Mouse (Mus musculus) heart, embryonic 16.5 days (tissue): ENCODE data around the gene Dtymk. TPM values are rescaled to one million over a fixed set of nuclear protein-coding genes. Genes with fewer than 3 reads are reported as not detected.

Source experiments
- ATAC-seq: fragments of 200-750 bp; cut with Nextera tagmentation; replicated peaks from 2 replicates; pipeline ENCODE4 v1.8.0; 2017; ENCODE audit warnings: moderate number of reproducible peaks; ENCODE audit not compliant: insufficient read depth, low FRiP score; ENCODE audit errors: extremely low read depth
- H3K27ac ChIP-seq: fragments of 300-500 bp; sonication (generic); 2 replicates; pipeline ENCODE4 v1.5.1; 2014; ENCODE audit warnings: mild to moderate bottlenecking, low read length, control low read depth, moderate library complexity
- H3K27me3 ChIP-seq: fragments of 300-500 bp; sonication (generic); 2 replicates; pipeline ENCODE4 v1.6.1; 2014; ENCODE audit warnings: low read length, mixed read lengths; ENCODE audit not compliant: control insufficient read depth, insufficient read depth
- H3K36me3 ChIP-seq: fragments of 300-500 bp; sonication (generic); 2 replicates; pipeline ENCODE4 v1.6.1; 2014; ENCODE audit not compliant: control insufficient read depth, insufficient read depth
- H3K4me1 ChIP-seq: fragments of 300-500 bp; sonication (generic); 2 replicates; pipeline ENCODE4 v1.6.1; 2014; ENCODE audit warnings: low read length, mixed read lengths; ENCODE audit not compliant: control insufficient read depth, insufficient read depth
- H3K4me2 ChIP-seq: fragments of 300-500 bp; sonication (generic); 2 replicates; pipeline ENCODE4 v1.6.1; 2014; ENCODE audit warnings: low read depth, mild to moderate bottlenecking, control low read depth, low read length
- H3K4me3 ChIP-seq: fragments of 300-500 bp; sonication (generic); 2 replicates; pipeline ENCODE4 v1.5.1; 2014; ENCODE audit warnings: mild to moderate bottlenecking, control low read depth, low read length
- H3K9ac ChIP-seq: fragments of 300-500 bp; sonication (generic); 2 replicates; pipeline ENCODE4 v1.6.1; 2014; ENCODE audit warnings: low read length, control low read depth
- H3K9me3 ChIP-seq: fragments of 300-500 bp; sonication (generic); replicated peaks from 2 replicates; pipeline ENCODE4 v1.6.1; 2016; ENCODE audit warnings: low read length; ENCODE audit not compliant: control insufficient read depth
- WGBS: fragments of 180-500 bp; shearing (Covaris S2); extraction: QIAGEN DNeasy Blood & Tissue Kit; methylation state at CpG from one replicate; pipeline ENCODE4 v1.1.7; 2014; 5-methylcytosine and 5-hydroxymethylcytosine counted together
- polyA plus RNA-seq: library from polyadenylated mRNA; unstranded; fragments of >200 nt; fragmentation: Nextera tagmentation; extraction: Ambion mirVana; gene quantifications from 2 replicates; pipeline ENCODE4 v1.2.1, GENCODE M21; 2015

Gene Dtymk
- polyA plus RNA-seq, 1 experiment from 2014 or later: 172 TPM

GRCm38 (mm10) chr1:93826540-93826835, 24.8 kb upstream of the Dtymk start:
- H3K4me1 ChIP-seq: peaks cover 12% of the 10 kb centered on the region
- ATAC-seq: no peak
- H3K9me3 ChIP-seq: no peaks in the 10 kb centered on the region
- no peak overlapping the region for H3K4me2 ChIP-seq
- 89% methylated on average over 9 of the region's 9 CpGs for WGBS
- H3K9ac ChIP-seq: no peak overlapping the region
- H3K27me3 ChIP-seq: no peaks in the 10 kb centered on the region
- H3K27ac ChIP-seq: no peak overlapping the region
- H3K4me3 ChIP-seq: no peak overlapping the region
- H3K36me3 ChIP-seq: no peaks in the 10 kb centered on the region

GRCm38 (mm10) chr1:93825771-93826539, 24.2 kb upstream of the Dtymk start:
- Histone ChIP-seq H3K4me2 (peak overlapping the region; percentile 85), H3K9ac (peak overlapping the region; percentile 80), H3K36me3 (peaks cover 2% of the 10 kb centered on the region), H3K27ac (peak overlapping the region; percentile 91), H3K4me3 (peak overlapping the region; percentile 66), H3K4me1 (peaks cover 12% of the 10 kb centered on the region), H3K27me3 (no peaks in the 10 kb centered on the region), H3K9me3 (no peaks in the 10 kb centered on the region)
- 42% methylated on average over 27 of the region's 27 CpGs for WGBS
- no peak for ATAC-seq

- Histone ChIP-seq H3K27ac (peak overlapping the region; percentile 91), H3K36me3 (peaks cover 6% of the 10 kb centered on the region), H3K9me3 (no peaks in the 10 kb centered on the region), H3K4me2 (peak overlapping the region; percentile 85), H3K4me3 (peak overlapping the region; percentile 66), H3K9ac (peak overlapping the region; percentile 80), H3K4me1 (peaks cover 12% of the 10 kb centered on the region), H3K27me3 (no peaks in the 10 kb centered on the region)
- ATAC-seq: peak; percentile 97
- WGBS: 1% methylated on average over 30 of the region's 30 CpGs
Measured at GRCm38 (mm10) chr1:93825105-93825674, 23.5 kb upstream of the Dtymk start.

DNA sequence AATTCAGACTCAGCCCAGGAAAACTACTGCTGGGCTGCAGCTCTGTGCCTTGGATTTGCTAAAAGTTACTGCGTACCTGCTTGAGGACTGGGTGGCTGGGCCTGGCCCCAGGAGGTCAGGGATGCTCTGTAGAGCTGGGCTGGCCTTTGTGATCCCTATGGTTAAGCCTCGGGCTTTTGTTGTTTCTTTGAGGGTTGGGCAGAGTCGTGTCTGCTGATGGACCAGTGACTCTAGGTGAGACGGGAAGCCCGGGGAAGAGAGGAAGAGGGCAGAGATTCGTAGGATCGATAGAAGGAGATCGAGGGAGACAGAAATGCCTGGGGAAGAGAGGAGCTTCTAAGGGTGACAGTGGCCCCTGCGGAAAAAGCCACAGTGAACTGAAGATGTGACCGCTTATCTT, 22.9 kb upstream of the Dtymk start, which contains the start of gene D2hgdh:
D2hgdh (plus strand) TSS at position 301 of the 400 bp plus-strand sequence.
- Histone ChIP-seq H3K4me3 (peak within 1 kb of the TSS; percentile 66), H3K27me3 (no peaks in the 10 kb centered on the region), H3K4me2 (peak within 1 kb of the TSS; percentile 85), H3K9ac (peak within 1 kb of the TSS; percentile 80), H3K27ac (peak within 1 kb of the TSS; percentile 91), H3K9me3 (no peaks in the 10 kb centered on the region), H3K36me3 (peaks cover 8% of the 10 kb centered on the region), H3K4me1 (peaks cover 12% of the 10 kb centered on the region)
- WGBS: 10% methylated on average over 10 of the region's 10 CpGs
- ATAC-seq: no peak

DNA sequence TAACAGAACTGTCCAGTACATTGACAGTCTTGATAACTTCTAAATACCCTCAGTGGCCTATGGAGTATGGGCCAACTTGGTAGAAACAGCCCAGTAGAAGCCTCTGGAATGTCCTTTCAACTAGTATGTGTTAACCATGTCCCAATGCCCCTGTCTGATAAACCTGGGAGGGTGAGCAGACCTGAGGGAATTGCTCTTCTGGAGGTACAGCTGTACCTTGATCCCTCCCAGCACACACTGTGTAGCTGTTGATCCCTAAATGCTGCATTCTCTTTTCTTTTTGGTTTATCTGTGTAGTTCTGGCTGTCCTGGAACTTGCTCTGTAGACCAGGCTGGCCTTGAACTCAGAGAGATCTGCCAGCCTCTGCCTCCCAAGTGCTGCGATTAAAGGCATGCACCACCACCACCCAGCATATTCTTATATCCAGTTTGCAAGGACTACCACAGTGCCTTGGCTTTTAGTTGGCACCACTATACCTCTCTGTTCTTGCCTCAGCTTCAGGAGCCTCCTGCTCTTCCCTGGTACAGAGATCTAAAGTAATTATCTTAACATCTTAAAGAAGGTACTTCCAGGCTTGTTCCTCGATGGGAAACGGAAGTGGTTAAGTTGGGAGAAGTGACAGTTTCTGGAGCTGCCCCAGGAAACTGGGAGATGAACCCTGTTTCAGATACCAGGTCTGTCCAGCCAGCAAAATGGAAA, 22.2 kb upstream of the Dtymk start:
- peaks cover 12% of the 10 kb centered on the region for H3K4me1 ChIP-seq
- no peak overlapping the region; the same call in 1 of the 2 replicates for H3K9ac ChIP-seq
- no peaks in the 10 kb centered on the region for H3K27me3 ChIP-seq
- peak overlapping the region; percentile 12 for H3K27ac ChIP-seq
- ATAC-seq: no peak
- 71% methylated on average over 3 of the region's 3 CpGs for WGBS
- H3K4me2 ChIP-seq: no peak overlapping the region
- peaks cover 15% of the 10 kb centered on the region for H3K36me3 ChIP-seq
- no peak overlapping the region for H3K4me3 ChIP-seq
- no peaks in the 10 kb centered on the region for H3K9me3 ChIP-seq

DNA sequence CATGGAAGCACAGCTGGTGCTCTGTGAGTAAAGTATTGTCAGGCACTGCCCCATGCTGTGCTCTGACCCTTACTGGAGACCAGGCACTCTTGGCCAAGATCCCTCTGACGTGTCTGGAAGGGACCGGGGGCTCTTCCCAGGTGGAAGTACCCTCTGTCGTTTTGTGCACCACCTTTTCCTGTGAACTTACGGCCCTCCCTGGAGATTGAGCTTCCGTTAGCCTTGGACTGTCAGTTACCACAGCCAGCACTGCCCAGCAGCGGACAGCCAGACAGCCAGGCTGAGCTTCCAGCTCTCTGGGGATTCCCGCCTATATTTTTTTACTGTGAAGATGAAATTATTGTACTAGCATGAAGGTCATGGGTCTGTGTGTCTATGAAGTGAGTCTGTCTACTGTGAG, 17.0 kb upstream of the Dtymk start:
- no peaks in the 10 kb centered on the region for H3K4me1 ChIP-seq
- H3K4me2 ChIP-seq: no peak overlapping the region
- no peak overlapping the region for H3K27ac ChIP-seq
- no peak overlapping the region for H3K4me3 ChIP-seq
- H3K9ac ChIP-seq: no peak overlapping the region
- ATAC-seq: no peak
- no peaks in the 10 kb centered on the region for H3K27me3 ChIP-seq
- H3K36me3 ChIP-seq: peaks cover 57% of the 10 kb centered on the region
- no peaks in the 10 kb centered on the region for H3K9me3 ChIP-seq
- WGBS: 89% methylated on average over 7 of the region's 7 CpGs

GRCm38 (mm10) chr1:93817823-93818532, 16.2 kb upstream of the Dtymk start:
- H3K9me3 ChIP-seq: no peaks in the 10 kb centered on the region
- WGBS: 90% methylated on average over 8 of the region's 8 CpGs
- no peak overlapping the region for H3K4me2 ChIP-seq
- H3K36me3 ChIP-seq: peaks cover 63% of the 10 kb centered on the region
- ATAC-seq: no peak
- H3K4me1 ChIP-seq: no peaks in the 10 kb centered on the region
- H3K27me3 ChIP-seq: no peaks in the 10 kb centered on the region
- H3K27ac ChIP-seq: no peak overlapping the region
- H3K9ac ChIP-seq: no peak overlapping the region
- H3K4me3 ChIP-seq: no peak overlapping the region

- Histone ChIP-seq H3K4me3 (no peak overlapping the region), H3K9ac (no peak overlapping the region), H3K9me3 (no peaks in the 10 kb centered on the region), H3K36me3 (peaks cover 69% of the 10 kb centered on the region), H3K4me1 (no peaks in the 10 kb centered on the region), H3K27me3 (no peaks in the 10 kb centered on the region), H3K27ac (no peak overlapping the region), H3K4me2 (no peak overlapping the region)
- 75% methylated on average over 8 of the region's 8 CpGs for WGBS
- no peak for ATAC-seq
Measured at GRCm38 (mm10) chr1:93811495-93812039, 9.8 kb upstream of the Dtymk start.
